Mouse (Mus musculus): ENCODE results near the gene Pomc.

GRCm38 (mm10) chr12:3996749-3997148 is 42.0 kb downstream of the Pomc start:
- no peak for TF ChIP-seq CTCF (IDR thresholded peaks at IDR 0.05; ENCODE audit: control insufficient read depth, insufficient read depth, low read length)
- TF ChIP-seq POLR2A (IDR thresholded peaks at IDR 0.05; ENCODE audit: borderline replicate concordance, control insufficient read depth, low read depth, low read length), result no peak

Measured in bone marrow, adult 2 months (tissue).